Mouse (Mus musculus): ENCODE measurements around the gene Aig1. TPM values are rescaled to one million over a fixed set of nuclear protein-coding genes. Genes with fewer than 3 reads are reported as not detected.

Gene Aig1
- total RNA-seq, 2 experiments from 2014 or later = 34.7 to 38.2 TPM

GRCm38 (mm10) chr10:13675033-13675379, 193.8 kb downstream of the Aig1 start:
- no peak for DNase-seq
- intact Hi-C loops (cut with DNase I; ENCODE audit: low total_unique reads) = no loop called here

DNA sequence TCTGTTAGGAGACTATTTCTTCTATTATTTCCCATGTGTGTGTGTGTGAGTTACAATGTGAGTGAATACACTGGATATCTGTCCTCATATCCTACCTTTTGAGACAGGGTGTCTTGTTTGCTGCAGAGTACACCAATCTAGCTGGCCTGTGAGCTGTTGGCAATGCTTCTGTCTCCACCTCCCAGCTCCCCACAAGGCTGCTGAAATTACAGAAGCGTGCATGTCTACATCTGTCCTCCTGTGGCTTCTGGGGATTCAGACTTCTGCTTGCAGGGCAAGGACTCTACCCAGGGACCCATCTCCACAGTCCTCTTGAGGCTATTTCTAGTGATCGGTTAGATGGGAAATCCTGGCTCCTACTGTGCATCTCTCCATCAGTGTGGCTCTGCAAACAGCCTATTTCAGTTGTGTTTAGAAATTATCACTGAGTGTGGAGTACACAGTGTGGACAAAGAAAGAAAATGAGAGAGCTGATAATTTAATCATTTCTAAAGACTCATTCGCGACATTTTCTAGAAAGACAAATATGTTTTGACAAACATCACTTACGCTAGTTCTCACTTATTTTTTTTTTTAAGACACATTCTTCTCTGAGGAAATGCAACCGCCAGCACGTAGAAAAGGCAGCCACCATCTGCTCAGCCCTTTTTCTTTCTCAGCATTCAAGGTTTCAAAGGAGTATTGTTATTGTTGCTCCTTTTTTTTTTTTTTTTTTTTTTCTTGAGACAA, 194.3 kb downstream of the Aig1 start:
- DNase-seq = no peak
- intact Hi-C loops (cut with DNase I; ENCODE audit: low total_unique reads) = no loop called here

GRCm38 (mm10) chr10:13667166-13667696, 201.5 kb downstream of the Aig1 start:
- intact Hi-C loops (cut with DNase I; ENCODE audit: low total_unique reads) = no loop called here
- peak; percentile 35 for DNase-seq

GRCm38 (mm10) chr10:13663476-13663875, 205.3 kb downstream of the Aig1 start:
- intact Hi-C loops (cut with DNase I; ENCODE audit: low total_unique reads) = no loop called here
- DNase-seq = no peak

DNA sequence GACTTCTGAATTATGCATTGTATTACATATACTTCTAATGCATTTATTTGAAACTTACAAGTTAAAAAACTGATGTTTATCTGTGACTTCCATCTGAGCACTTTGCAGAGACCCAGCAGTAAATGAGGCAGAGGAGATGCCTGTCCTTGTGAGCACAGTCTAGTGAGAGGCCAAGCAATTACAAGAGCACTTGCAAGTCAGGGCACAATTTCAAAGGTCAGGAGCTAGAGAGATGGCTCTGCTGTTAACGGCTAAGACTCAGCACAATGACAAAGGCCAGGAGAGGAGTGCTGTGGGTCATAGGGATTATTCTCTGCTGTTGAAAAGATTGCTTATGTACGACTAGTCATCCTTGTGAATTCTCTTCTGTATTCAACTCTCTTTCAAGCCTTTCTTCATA, 209.0 kb downstream of the Aig1 start:
- intact Hi-C loops (cut with DNase I; ENCODE audit: low total_unique reads) = no loop called here
- DNase-seq = no peak

- intact Hi-C loops (cut with DNase I; ENCODE audit: low total_unique reads) = no loop called here
- no peak for DNase-seq
These were observed 214.9 kb downstream of the Aig1 start for GRCm38 (mm10) chr10:13653739-13654462.

- intact Hi-C loops (cut with DNase I; ENCODE audit: low total_unique reads) = no loop called here
- no peak for DNase-seq
These were observed 215.5 kb downstream of the Aig1 start for GRCm38 (mm10) chr10:13653326-13653725.

DNA sequence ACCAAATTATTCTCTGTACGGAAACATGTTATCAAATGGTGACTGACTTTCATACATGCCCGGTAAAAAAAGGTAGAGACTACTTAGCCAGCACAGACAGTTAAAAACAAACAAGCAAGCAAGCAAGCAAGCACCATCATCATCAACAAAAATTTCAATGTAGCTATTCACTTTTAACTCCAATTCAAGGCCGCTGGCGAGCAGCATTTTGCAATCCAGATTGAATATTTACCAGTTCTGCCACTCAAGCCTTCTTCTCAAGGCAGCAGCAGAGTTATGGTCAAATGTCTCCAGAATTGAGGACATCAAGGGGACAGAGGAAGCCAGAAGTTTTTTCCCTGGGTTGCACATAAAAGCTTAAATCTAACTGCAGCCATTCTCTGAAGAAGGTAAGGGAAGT, 216.7 kb downstream of the Aig1 start:
- no peak for DNase-seq
- intact Hi-C loops (cut with DNase I; ENCODE audit: low total_unique reads) = no loop called here

- intact Hi-C loops (cut with DNase I; ENCODE audit: low total_unique reads) = no loop called here
- no peak for DNase-seq
These were observed 227.0 kb downstream of the Aig1 start for GRCm38 (mm10) chr10:13641750-13642149.

- DNase-seq = no peak
- intact Hi-C loops (cut with DNase I; ENCODE audit: low total_unique reads) = no loop called here
These were observed 237.0 kb downstream of the Aig1 start for GRCm38 (mm10) chr10:13631796-13632195.

- intact Hi-C loops (cut with DNase I; ENCODE audit: low total_unique reads) = no loop called here
- DNase-seq = no peak
These were observed 245.0 kb downstream of the Aig1 start for GRCm38 (mm10) chr10:13623735-13624134.

DNA sequence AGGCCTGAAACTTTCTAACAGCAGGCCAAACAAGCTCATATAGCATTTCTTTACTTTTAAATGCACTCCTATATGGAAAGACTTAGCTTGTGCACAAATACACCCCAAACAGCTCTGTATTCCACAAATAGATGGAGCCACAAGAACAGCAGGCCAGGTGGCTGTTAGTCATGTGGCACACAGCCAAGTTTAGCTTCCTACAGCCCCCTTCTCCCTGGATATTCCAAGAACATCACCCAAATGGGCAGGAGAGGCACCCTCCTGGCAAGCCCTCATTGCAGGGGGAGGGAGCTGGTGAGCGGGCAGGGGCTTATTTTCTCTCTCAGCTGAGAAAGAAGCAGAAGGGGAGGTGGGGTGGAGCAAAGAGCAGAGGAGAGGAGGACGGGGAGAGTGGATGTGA, 267.9 kb downstream of the Aig1 start:
- intact Hi-C loops (cut with DNase I; ENCODE audit: low total_unique reads) = no loop called here
- DNase-seq = no peak

DNA sequence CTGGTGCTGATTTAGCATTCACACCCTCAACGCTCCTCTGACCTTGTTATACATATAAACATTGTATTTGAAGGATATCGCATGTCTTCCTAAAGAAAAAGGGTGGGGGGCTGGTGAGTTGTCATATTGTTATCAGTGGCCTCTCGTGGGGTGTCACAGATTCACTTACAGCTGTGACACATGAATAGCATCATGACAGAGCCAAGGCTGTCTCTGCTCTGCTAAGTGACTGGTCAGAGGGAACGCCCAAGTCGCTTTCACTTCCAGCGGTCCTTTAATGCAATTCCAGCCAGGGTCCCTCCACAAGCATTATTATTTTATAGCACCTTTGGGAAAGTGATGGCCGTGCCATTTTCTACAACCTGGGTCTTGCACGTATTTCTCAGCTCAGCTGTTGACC, 271.3 kb downstream of the Aig1 start:
- no peak for DNase-seq
- intact Hi-C loops (cut with DNase I; ENCODE audit: low total_unique reads) = no loop called here

Other genes with a start within 250 kb of the Aig1 start
- gene Hivep2, start 97.1 kb upstream of the Aig1 start, total RNA-seq (2021) = 10 to 100 TPM; 43.3 to 46.8 TPM